Mouse (Mus musculus): ENCODE data around the gene Palm. TPM values are rescaled to one million over a fixed set of nuclear protein-coding genes. Genes with fewer than 3 reads are reported as not detected.

Gene Palm
- polyA plus RNA-seq (2017; shearing (Covaris generic)), result 0.27 TPM

DNA sequence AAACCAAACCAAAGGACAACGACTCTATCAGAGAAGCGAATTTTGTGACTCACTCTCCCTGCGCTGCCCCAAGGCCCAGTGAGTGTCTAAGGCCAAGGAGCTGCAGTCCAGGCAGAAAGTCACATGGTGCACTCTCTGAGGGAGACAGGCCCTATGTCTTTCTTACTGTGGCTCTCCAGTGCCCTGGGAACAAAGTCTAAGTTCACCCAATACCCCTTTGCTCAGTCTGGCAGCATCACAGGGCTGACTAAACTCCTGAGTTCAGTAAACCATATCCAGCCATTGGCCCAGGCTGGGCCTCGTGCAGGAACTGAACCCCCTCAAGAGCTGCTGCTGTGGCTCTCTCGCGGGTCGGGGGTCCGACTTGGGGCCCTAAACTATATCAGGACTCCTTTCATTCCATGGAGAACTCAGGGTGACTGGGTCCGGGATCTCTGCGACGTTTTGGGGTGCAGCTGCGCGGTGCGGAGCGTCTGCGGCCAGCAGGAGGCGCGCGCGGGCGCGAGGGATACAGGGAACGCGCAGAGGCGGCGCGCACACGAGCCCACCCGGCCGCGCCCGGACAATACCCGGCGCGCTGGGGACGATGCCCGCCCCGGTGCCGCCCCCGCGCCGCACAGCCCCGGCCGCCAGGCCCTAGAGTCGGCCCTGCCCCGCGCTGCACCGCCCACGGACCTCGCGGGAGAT, at the start of gene Palm:
Gene Palm (plus strand): TSS at position 522 of the 687 bp plus-strand sequence.

DNA sequence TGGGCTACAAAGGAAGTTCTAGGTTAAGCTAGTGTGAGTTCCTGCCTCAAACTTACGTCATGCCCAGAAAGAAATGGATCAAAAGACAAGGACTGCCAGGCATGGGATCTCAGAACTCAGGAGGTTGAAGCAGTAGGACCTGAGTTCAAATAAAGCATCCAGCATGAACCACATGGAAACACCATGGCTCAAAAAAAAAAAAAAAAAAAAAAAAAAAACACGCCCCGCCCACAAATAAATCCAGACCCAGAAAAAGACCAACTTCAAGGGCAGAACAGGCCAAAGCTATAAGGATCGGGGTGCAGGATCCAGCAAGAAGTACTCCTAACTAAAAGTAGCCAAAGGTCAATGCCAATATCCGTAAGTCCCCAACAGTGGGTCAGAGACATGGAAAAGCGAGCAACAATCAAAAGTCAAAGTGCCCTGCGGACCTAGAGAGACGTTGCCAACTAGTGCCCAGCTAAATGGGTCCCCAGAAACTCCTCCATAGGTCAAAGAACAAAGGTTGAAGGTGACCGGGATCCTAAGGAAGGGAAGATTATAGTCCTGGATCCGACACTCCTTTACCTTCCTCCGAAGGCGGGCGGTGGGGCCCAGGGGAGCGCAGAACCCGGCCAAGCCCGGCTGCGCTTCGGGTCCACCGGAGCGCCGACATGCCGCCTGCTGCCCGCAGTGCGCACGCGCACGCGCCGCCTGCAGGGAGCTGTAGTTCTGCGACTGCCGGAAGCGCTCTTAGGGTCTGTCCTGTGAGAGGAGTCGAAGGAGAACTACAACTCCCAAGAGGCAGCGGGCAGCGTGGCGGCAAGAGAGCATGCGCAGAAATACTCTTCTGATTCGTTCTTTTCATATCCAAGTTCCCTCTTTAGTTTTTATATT, 47.2 kb upstream of the Palm start, which contains the start of gene Polrmt:
Gene Polrmt (minus strand): TSS at position 684 of the 876 bp plus-strand sequence.

DNA sequence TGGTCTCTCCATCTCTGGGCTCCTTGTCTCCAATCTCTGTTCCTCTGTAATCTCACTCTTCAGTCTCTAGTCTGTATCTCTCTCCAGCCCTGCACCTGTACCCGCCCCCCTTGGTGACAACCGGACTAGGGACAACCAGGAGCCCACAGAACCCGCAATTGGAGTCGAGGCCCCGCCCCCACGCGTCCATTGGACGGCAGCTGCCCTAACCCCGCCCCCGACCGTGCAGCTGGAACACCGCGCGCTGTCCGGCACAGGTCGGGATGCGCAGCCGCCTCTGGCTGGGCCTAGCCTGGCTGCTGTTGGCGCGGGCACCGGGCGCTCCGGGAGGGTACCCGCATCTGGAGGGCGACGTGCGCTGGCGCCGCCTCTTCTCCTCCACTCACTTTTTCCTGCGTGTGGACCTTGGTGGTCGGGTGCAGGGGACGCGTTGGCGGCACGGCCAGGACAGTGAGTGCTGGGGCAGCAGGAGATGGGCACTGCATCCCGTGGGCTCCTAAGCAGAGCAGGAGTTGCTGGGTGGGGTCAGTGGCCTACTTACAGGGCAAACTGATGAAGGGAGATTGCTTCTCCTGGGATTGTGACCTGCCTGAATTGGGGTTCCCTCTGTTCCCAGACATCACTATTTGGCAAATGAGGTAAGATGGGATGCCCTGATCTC, 38.4 kb upstream of the Palm start, which contains the start of gene Fgf22:
Gene Fgf22 (plus strand): TSS at position 221 of the 661 bp plus-strand sequence.

DNA sequence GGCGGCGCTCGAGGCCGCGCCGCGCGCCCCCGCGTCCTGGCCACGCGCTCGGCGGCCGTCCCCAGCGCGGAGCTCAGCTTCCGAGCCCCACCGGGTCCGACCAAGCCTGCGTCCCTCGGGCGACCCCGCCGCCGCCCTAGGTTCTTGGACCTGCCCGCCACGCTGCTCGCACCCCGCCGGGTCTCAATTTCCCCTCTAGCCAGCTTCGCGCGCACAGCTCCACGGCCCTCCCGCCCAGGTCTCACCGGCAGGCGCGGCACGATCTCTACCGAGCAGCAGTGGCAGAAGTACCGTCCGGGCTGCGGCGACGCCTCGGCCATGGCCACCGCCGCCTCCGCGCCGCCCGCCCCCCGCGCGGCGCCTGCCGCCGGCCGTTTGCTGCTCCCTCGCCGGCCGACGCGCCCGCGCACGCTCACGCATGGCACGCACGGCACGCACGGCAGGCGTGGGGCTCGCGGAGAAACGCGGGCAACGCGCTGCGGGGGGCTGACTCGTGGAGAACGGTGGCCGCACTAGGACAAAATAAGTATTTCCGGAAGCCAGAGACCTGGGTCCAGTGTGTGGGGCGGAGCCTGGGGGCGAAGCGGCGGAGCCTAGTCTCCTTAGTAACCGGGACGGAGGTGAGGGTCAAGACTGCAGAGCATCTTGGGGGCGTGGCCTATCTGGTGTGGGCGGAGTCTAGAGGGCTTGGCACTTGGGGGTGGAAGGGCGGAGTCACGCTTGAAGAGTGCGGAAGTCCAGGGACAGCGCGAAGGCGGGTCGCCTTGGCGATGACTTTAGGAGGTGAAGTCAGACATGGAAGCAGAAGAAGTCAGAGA, 26.7 kb upstream of the Palm start, which contains the start of gene Rnf126:
Gene Rnf126 (minus strand): TSS at position 445 of the 818 bp plus-strand sequence.

DNA sequence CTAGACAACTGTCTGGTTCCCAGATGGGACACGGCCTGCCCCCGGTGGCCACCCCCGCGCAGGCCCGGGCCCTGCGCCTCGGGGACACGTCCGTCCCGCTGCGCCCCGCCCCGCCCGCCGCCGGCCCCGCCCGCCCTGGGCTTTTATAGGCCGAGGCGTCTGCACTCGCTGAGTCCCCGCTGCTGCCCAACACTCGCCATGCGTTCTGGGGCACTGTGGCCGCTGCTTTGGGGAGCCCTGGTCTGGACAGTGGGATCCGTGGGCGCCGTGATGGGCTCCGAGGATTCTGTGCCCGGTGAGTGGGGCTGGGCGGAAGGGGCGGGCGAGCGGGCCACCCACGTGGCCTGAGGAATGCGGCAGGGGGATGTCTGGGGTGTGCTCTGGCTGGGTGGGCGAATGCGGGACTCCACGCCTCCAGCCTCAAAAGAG, 16.3 kb upstream of the Palm start, which contains the start of gene Fstl3:
Gene Fstl3 (plus strand): TSS at position 170 of the 429 bp plus-strand sequence.

DNA sequence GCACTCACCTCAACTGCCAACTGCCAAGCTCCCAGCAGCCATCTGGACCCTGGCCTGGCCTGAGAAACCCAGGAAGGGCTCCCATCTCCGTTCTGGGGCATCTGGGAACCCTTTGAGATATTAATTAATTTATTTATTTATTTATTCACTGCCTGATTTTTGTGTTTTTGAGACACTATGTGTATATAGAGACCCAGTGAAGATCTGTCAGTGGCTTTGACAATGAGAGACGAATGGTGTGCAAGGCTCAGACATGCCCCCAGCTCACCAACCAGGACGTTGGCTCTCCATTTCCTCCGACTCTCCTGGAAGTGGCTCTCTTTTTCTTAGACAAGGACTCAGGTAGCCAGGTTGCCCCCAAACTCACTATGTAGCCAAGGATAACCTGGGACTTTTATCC, 2.5 kb upstream of the Palm start, which contains the start of gene Prss57:
Gene Prss57 (minus strand): TSS at position 101 of the 400 bp plus-strand sequence.

DNA sequence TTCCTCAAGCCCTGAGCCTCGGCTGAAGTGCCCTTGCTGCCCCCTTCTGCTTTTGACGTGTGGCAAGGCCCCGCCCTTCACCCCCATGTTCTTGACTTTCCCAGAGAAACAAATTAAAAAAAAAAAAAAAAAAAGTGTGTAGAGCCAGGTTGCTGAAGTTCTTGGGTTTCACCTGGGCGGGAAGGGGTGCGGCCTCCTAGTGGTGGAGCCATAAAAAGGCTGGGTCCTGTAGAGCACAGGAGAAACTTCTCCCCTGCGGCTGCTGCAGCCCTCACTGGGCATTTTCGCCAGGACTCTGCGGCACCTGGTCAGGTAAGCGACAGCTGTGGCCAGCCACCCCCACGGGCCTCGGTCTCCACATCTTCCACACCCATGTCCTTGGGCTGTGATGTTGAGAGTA, 27.4 kb downstream of the Palm start, which contains the start of gene Misp:
Gene Misp (plus strand): TSS at position 208 of the 400 bp plus-strand sequence.

DNA sequence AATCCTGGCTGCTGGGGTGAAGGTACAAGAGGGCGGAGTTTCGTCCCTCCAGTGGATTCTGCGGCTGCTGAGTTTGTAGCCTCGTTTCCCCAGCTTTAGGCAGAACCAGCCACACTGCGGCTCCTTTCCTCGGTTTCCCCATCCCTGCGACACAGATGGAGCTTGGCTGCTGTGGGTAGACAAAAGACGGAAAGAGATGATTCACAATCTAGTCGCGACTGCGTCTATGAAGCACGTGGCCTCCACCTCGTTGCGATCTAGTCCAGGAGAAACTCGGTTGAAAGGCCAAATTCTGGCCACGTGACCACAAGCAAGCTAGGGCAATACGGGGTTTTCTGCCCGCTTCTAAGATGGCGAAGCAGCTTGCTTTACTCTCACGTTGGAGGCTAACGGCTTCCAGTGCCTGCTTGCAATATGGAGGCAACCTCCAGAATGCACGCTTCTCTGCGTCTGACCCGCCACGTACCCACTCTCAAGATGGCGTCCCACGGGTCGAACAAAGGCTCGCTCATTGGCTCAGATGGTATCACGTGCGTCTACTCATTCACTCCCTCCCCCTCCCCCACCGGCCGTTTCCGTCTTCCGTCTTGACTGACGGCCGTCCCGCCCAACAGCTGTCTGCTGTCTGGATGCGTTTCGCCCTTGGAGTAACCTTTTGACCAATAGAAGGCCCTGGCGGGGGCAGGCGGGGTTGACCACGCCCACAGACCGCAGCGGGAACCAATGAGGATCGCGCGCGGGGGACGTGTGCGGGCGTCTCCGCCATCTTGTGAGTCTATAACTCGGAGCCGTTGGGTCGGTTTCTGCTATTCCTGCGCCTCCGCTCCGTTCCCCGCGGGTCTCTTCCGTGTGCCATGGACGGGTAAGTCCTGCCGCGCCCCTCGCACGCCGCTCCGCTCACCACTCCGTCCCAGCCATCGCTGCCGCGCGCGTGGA, 60.8 kb downstream of the Palm start, which contains the start of gene Ptbp1:
Gene Ptbp1 (plus strand): TSS at position 568 of the 936 bp plus-strand sequence.

Other genes starting within 250 kb of the Palm start
- 32.0 TPM for gene Mier2, start 238.4 kb upstream of the Palm start, polyA plus RNA-seq (2017; shearing (Covaris generic))
- not detected for gene Theg, start 206.2 kb upstream of the Palm start, polyA plus RNA-seq (2017; shearing (Covaris generic))
- gene C2cd4c, start 179.5 kb upstream of the Palm start, polyA plus RNA-seq (2017; shearing (Covaris generic)), result not detected
- not detected for gene Shc2, start 155.7 kb upstream of the Palm start, polyA plus RNA-seq (2017; shearing (Covaris generic))
- gene Odf3l2, start 147.8 kb upstream of the Palm start, polyA plus RNA-seq (2017; shearing (Covaris generic)), result not detected
- gene Madcam1, start 129.0 kb upstream of the Palm start, polyA plus RNA-seq (2017; shearing (Covaris generic)), result 0.40 TPM
- 29.7 TPM for gene Tpgs1, start 124.2 kb upstream of the Palm start, polyA plus RNA-seq (2017; shearing (Covaris generic))
- gene Cdc34, start 111.4 kb upstream of the Palm start, polyA plus RNA-seq (2017; shearing (Covaris generic)), result 12.9 TPM
- 0.63 TPM for gene Gzmm, start 104.6 kb upstream of the Palm start, polyA plus RNA-seq (2017; shearing (Covaris generic))
- gene Bsg, start 89.1 kb upstream of the Palm start, polyA plus RNA-seq (2017; shearing (Covaris generic)), result 186 TPM
- gene Hcn2, start 76.9 kb upstream of the Palm start, polyA plus RNA-seq (2017; shearing (Covaris generic)), result not detected
- 35.6 TPM for gene Polrmt, start 47.0 kb upstream of the Palm start, polyA plus RNA-seq (2017; shearing (Covaris generic))
- gene Fgf22, start 38.5 kb upstream of the Palm start, polyA plus RNA-seq (2017; shearing (Covaris generic)), result not detected
- gene Rnf126, start 26.6 kb upstream of the Palm start, polyA plus RNA-seq (2017; shearing (Covaris generic)), result 4.2 TPM
- 0.52 TPM for gene Fstl3, start 16.3 kb upstream of the Palm start, polyA plus RNA-seq (2017; shearing (Covaris generic))
- not detected for gene Prss57, start 2.6 kb upstream of the Palm start, polyA plus RNA-seq (2017; shearing (Covaris generic))
- gene Misp, start 27.4 kb downstream of the Palm start, polyA plus RNA-seq (2017; shearing (Covaris generic)), result not detected
- 357 TPM for gene Ptbp1, start 60.9 kb downstream of the Palm start, polyA plus RNA-seq (2017; shearing (Covaris generic))
- not detected for gene Prtn3, start 80.9 kb downstream of the Palm start, polyA plus RNA-seq (2017; shearing (Covaris generic))
- gene Plppr3, start 81.1 kb downstream of the Palm start, polyA plus RNA-seq (2017; shearing (Covaris generic)), result 5.6 TPM
- gene Elane, start 92.7 kb downstream of the Palm start, polyA plus RNA-seq (2017; shearing (Covaris generic)), result not detected
- not detected for gene Cfd, start 97.3 kb downstream of the Palm start, polyA plus RNA-seq (2017; shearing (Covaris generic))
- gene Med16, start 115.4 kb downstream of the Palm start, polyA plus RNA-seq (2017; shearing (Covaris generic)), result 18.3 TPM
- 3.7 TPM for gene Gm26602, start 117.3 kb downstream of the Palm start, polyA plus RNA-seq (2017; shearing (Covaris generic))
- 0.24 TPM for gene Kiss1r, start 123.4 kb downstream of the Palm start, polyA plus RNA-seq (2017; shearing (Covaris generic))
- gene R3hdm4, start 127.6 kb downstream of the Palm start, polyA plus RNA-seq (2017; shearing (Covaris generic)), result 205 TPM
- 7.4 TPM for gene Arid3a, start 133.5 kb downstream of the Palm start, polyA plus RNA-seq (2017; shearing (Covaris generic))
- 79.7 TPM for gene Wdr18, start 166.6 kb downstream of the Palm start, polyA plus RNA-seq (2017; shearing (Covaris generic))
- 0.22 TPM for gene Grin3b, start 177.1 kb downstream of the Palm start, polyA plus RNA-seq (2017; shearing (Covaris generic))
- gene Tmem259, start 190.8 kb downstream of the Palm start, polyA plus RNA-seq (2017; shearing (Covaris generic)), result 3.8 TPM
- gene Cnn2, start 195.0 kb downstream of the Palm start, polyA plus RNA-seq (2017; shearing (Covaris generic)), result 1,134 TPM
- gene Abca7, start 202.9 kb downstream of the Palm start, polyA plus RNA-seq (2017; shearing (Covaris generic)), result 62.4 TPM
- 911 TPM for gene Arhgap45, start 223.1 kb downstream of the Palm start, polyA plus RNA-seq (2017; shearing (Covaris generic))
- gene Polr2e, start 246.2 kb downstream of the Palm start, polyA plus RNA-seq (2017; shearing (Covaris generic)), result 250 TPM